Mouse (Mus musculus) forebrain, embryonic 16.5 days (tissue): Measurements from ENCODE around the gene Cypt14. TPM values are rescaled to one million over a fixed set of nuclear protein-coding genes. Genes with fewer than 3 reads are reported as not detected.
"Not testable (repeated sequence)": the region's sequence is repeated elsewhere in the genome, so short reads cannot be mapped to it uniquely, and the experiment has no call there.

Source experiments
- ATAC-seq: fragments of 200-750 bp; cut with Nextera tagmentation; 2 replicates; pipeline ENCODE4 v1.8.0; 2017; ENCODE audit warnings: mild to moderate bottlenecking, moderate library complexity
- H3K27ac ChIP-seq: fragments of 300-500 bp; sonication (generic); 2 replicates; pipeline ENCODE4 v1.5.1; 2014; ENCODE audit warnings: low read length, control low read depth
- H3K27me3 ChIP-seq: fragments of 300-500 bp; sonication (generic); replicated peaks from 2 replicates; pipeline ENCODE4 v1.6.1; 2014; ENCODE audit warnings: low read length; ENCODE audit not compliant: control insufficient read depth, insufficient read depth
- H3K36me3 ChIP-seq: fragments of 300-500 bp; sonication (generic); 2 replicates; pipeline ENCODE4 v1.6.1; 2014; ENCODE audit not compliant: control insufficient read depth, insufficient read depth
- H3K4me1 ChIP-seq: fragments of 300-500 bp; sonication (generic); replicated peaks from 2 replicates; pipeline ENCODE4 v1.6.1; 2014; ENCODE audit warnings: low read length; ENCODE audit not compliant: control insufficient read depth, insufficient read depth
- H3K4me2 ChIP-seq: fragments of 300-500 bp; sonication (generic); 2 replicates; pipeline ENCODE4 v1.6.1; 2014; ENCODE audit warnings: mild to moderate bottlenecking, low read length, control low read depth
- H3K4me3 ChIP-seq: fragments of 300-500 bp; sonication (generic); replicated peaks from 2 replicates; pipeline ENCODE4 v1.5.1; 2014; ENCODE audit warnings: mild to moderate bottlenecking, low read length, control low read depth
- H3K9ac ChIP-seq: fragments of 300-500 bp; sonication (generic); replicated peaks from 2 replicates; pipeline ENCODE4 v1.6.1; 2014; ENCODE audit warnings: low read depth, low read length, control low read depth
- H3K9me3 ChIP-seq: fragments of 300-500 bp; sonication (generic); 2 replicates; pipeline ENCODE4 v1.6.1; 2016; ENCODE audit warnings: low read length; ENCODE audit not compliant: control insufficient read depth
- WGBS: fragments of 180-500 bp; shearing (Covaris S2); extraction: QIAGEN DNeasy Blood & Tissue Kit; methylation state at CpG from one replicate; pipeline ENCODE4 v1.1.7; 2014; 5-methylcytosine and 5-hydroxymethylcytosine counted together
- polyA plus RNA-seq: library from polyadenylated mRNA; unstranded; fragments of >200 nt; fragmentation: Nextera tagmentation; extraction: Ambion mirVana; gene quantifications from 2 replicates; pipeline ENCODE4 v1.2.1, GENCODE M21; 2015

Cypt14 gene
- polyA plus RNA-seq, result not detected in 2 replicates

- not testable (repeated sequence) for H3K36me3 ChIP-seq, H3K9me3 ChIP-seq, H3K4me2 ChIP-seq, H3K4me1 ChIP-seq, H3K9ac ChIP-seq, ATAC-seq, H3K27ac ChIP-seq, H3K27me3 ChIP-seq, H3K4me3 ChIP-seq
- WGBS, result 83% methylated on average over 2 of the region's 2 CpGs
Measured at GRCm38 (mm10) chrX:39863504-39863903, at the start of gene Cypt14. Gene Cypt14 (minus strand): TSS chrX:39863604.
